Mouse (Mus musculus) neutrophil, adult 5-6 weeks (primary cell): ENCODE data around the gene Armcx4. TPM values are rescaled to one million over a fixed set of nuclear protein-coding genes. Genes with fewer than 3 reads are reported as not detected.

Experiments
- ATAC-seq: fragments of 151-379, 151-347 bp; 2 replicates; pipeline ENCODE4 v1.8.0; 2017; ENCODE audit warnings: mild to moderate bottlenecking, moderate TSS enrichment; ENCODE audit not compliant: insufficient number of reproducible peaks, poor library complexity, low FRiP score, severe bottlenecking; ENCODE audit errors: extremely low read depth
- total RNA-seq: library from RNA; stranded (forward); fragments of 200-1000 nt; gene quantifications from 2 replicates; pipeline ENCODE4 v1.2.3, GENCODE M21; 2017

Gene Armcx4
- total RNA-seq, 1 experiment from 2014 or later: 0.35 TPM

DNA sequence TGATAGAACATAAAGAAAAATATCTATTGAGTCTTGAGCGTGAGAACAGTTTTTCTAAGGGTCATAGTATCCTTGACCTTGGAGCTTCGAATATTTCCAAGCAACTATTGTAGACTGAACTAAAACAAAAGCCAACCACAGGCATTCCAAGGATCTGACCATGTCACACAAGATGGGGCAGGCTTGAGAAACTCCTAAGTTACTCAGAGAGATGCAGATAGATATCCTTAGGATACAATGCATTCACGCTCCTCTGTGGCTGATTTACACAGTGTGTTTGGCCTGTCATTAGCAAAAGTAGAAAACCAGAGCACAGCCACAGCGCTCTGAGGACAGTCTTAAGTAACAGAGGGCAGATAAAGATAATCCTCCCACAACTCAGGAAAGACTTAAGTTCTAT, 52.8 kb downstream of the Armcx4 start:
- ATAC-seq: no peak

DNA sequence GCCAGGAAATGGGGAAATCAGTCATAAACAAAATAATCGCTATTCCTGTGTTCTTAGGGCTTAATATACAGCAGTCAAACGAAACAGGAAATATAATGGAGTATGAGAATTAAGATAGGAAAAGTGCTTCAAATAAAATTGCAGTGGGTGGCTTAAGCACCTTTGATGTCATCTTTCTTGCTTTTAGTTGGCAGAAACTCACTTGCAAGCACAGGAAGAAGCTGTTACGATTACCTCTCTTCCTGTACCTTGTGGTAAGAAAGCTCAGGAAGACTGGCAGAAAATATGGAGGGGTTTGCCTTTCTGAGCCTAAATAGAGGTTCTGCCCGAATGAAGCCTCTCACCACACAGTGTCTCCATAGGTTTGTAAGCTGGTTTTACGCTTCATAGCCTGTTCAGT, 55.5 kb downstream of the Armcx4 start:
- no peak for ATAC-seq

Other genes with a start within 250 kb of the Armcx4 start
- not detected in 2 replicates for gene Taf7l, start 210.0 kb upstream of the Armcx4 start, total RNA-seq
- 15.0 and 17.5 TPM in 2 replicates for gene Timm8a1, start 144.7 kb upstream of the Armcx4 start, total RNA-seq
- 112 and 115 TPM in 2 replicates for gene Btk, start 102.9 kb upstream of the Armcx4 start, total RNA-seq
- 857 and 908 TPM in 2 replicates for gene Rpl36a, start 100.9 kb upstream of the Armcx4 start, total RNA-seq
- 11.0 and 15.0 TPM in 2 replicates for gene Gla, start 85.4 kb upstream of the Armcx4 start, total RNA-seq
- gene Hnrnph2, start 85.3 kb upstream of the Armcx4 start, total RNA-seq: 201 and 219 TPM in 2 replicates
- gene Armcx1, start 31.4 kb downstream of the Armcx4 start, total RNA-seq: 0.47 and 3.1 TPM in 2 replicates
- 0.23 TPM in 1 of 2 replicates, not detected in the other for gene Armcx6, start 64.9 kb downstream of the Armcx4 start, total RNA-seq
- 6.1 and 8.8 TPM in 2 replicates for gene Armcx3, start 70.1 kb downstream of the Armcx4 start, total RNA-seq
- 5.7 and 7.2 TPM in 2 replicates for gene Armcx2, start 122.7 kb downstream of the Armcx4 start, total RNA-seq